ENCODE assay signal across 9 mouse cellular contexts in the genomic region with DNA sequence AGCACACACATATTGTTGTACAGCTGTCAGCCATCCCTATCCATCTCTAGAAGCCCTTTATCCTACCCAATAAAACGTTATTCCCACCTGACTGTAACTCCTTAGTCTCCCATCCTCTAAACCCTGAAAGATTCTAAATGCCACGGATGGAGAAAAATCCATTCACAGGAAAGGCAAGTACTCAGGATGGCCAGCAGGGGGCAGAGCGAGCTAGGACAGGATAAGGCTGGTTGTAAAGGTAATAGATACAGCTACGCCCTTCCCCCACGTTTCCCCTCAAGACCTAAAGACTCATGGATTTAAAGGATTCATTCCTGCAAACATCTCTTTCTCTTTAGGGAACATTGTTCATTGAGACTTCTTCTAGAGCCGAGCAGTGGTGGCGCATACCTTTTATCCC. TPM values are rescaled to one million over a fixed set of nuclear protein-coding genes. Genes with fewer than 3 reads are reported as not detected.
DNase-seq lines count a peak whose midpoint lies in the region; ATAC-seq and TF ChIP-seq lines count a peak whose summit lies in the region.
"Had no signal": no experiment of that assay in that cellular context is flagged by ENCODE, and none has a peak within 500 bp of the region (broad histone marks: within the 10 kb centered on the region; RNA-seq: fewer than 3 reads in every experiment).

No protein-coding gene starts in this region.

- H3K4me1 ChIP-seq in forebrain, embryonic 10.5 days: no peaks in the 10 kb centered on the region
- H3K4me1 ChIP-seq in forebrain, embryonic 15.5 days: no peaks in the 10 kb centered on the region
- no peaks in the 10 kb centered on the region for H3K4me1 ChIP-seq in forebrain, postnatal 0 days (ENCODE audit: insufficient read depth)

- no peak overlapping the region for H3K9ac ChIP-seq in forebrain, embryonic 15.5 days (replicated peaks)
- H3K9ac ChIP-seq in forebrain, postnatal 0 days: no peak overlapping the region

- H3K4me2 ChIP-seq in forebrain, embryonic 15.5 days (replicated peaks): no peak overlapping the region
- peak overlapping the region; percentile 26; the same call in 1 of the 2 replicates for H3K4me2 ChIP-seq in forebrain, postnatal 0 days (ENCODE audit: low read depth)

- peak overlapping the region; percentile 27; the same call in 1 of the 2 replicates for H3K4me3 ChIP-seq in forebrain, embryonic 10.5 days
- no peak overlapping the region for H3K4me3 ChIP-seq in forebrain, embryonic 15.5 days
- H3K4me3 ChIP-seq in forebrain, postnatal 0 days (ENCODE audit: low read depth, low read length): 0 out of 2 replicates have a peak overlapping the region, but pooled peaks have one; percentile 2

- no peaks in the 10 kb centered on the region for H3K36me3 ChIP-seq in forebrain, embryonic 10.5 days (replicated peaks)
- H3K36me3 ChIP-seq in forebrain, embryonic 15.5 days: no peaks in the 10 kb centered on the region
- no peaks in the 10 kb centered on the region for H3K36me3 ChIP-seq in forebrain, postnatal 0 days (ENCODE audit: insufficient read depth)

- DNase-seq in forebrain, embryonic 10.5 days (ENCODE audit: extremely low spot score, low spot score): peak; percentile 57
- DNase-seq in B cell, adult 2 months: peak; percentile 76 to 77
- DNase-seq in adrenal gland, postnatal 36 days: peak; percentile 65 to 83
- peak; percentile 68 for DNase-seq in forebrain, postnatal 0 days
- DNase-seq in large intestine, adult 2 months (ENCODE audit: low read depth, low spot score): peak; percentile 32
- DNase-seq in spleen, postnatal 10 days (ENCODE audit: low spot score in 2 of 2): peak; percentile 42 to 81

- no peaks in the 10 kb centered on the region for H3K9me3 ChIP-seq in forebrain, embryonic 10.5 days
- no peaks in the 10 kb centered on the region for H3K9me3 ChIP-seq in forebrain, embryonic 15.5 days
- H3K9me3 ChIP-seq in forebrain, postnatal 0 days (ENCODE audit: low read length): no peaks in the 10 kb centered on the region

- WGBS in forebrain, embryonic 10.5 days: 22% methylated on average over 7 of the region's 7 CpGs
- WGBS in forebrain, embryonic 15.5 days: 21% methylated on average over 7 of the region's 7 CpGs
- WGBS in forebrain, postnatal 0 days: 20% methylated on average over 7 of the region's 7 CpGs
- 29% methylated on average over 7 of the region's 7 CpGs for WGBS in large intestine, adult 2 months

- peak; percentile 85 for TF ChIP-seq CTCF in forebrain, postnatal 0 days (IDR thresholded peaks at IDR 0.05; ENCODE audit: low read depth)

- no peak overlapping the region for H3K27ac ChIP-seq in forebrain, embryonic 10.5 days
- H3K27ac ChIP-seq in forebrain, embryonic 15.5 days (replicated peaks): no peak overlapping the region
- H3K27ac ChIP-seq in forebrain, postnatal 0 days (ENCODE audit: low read depth, low read length): no peak overlapping the region
- H3K27ac ChIP-seq: macrophage had no signal

- no peak for ATAC-seq in forebrain, embryonic 15.5 days (replicated peaks)
- ATAC-seq in forebrain, postnatal 0 days: peak; percentile 59; the same call in 1 of the 2 replicates
- peak; percentile 63 for ATAC-seq in megakaryocyte-erythroid progenitor cell, adult 5-6 weeks (replicated peaks; ENCODE audit: low FRiP score, low TSS enrichment, poor library complexity, severe bottlenecking)

- peaks cover 10% of the 10 kb centered on the region; the same call in 1 of the 2 replicates for H3K27me3 ChIP-seq in forebrain, embryonic 10.5 days (ENCODE audit: poor library complexity, severe bottlenecking)
- no peaks in the 10 kb centered on the region for H3K27me3 ChIP-seq in forebrain, embryonic 15.5 days
- H3K27me3 ChIP-seq in forebrain, postnatal 0 days (ENCODE audit: insufficient read depth, low read length): no peaks in the 10 kb centered on the region

RNA-seq across cellular contexts. Expression of gene Abi3, which starts 34.0 kb away (rescaled TPM):
- 2.3 and 4.6 TPM in 2 replicates for polyA plus RNA-seq in forebrain, embryonic 10.5 days (2016; fragmentation: Nextera tagmentation; extraction: Ambion mirVana)
- 1.7 and 2.0 TPM in 2 replicates for polyA plus RNA-seq in forebrain, embryonic 15.5 days (2015; fragmentation: Nextera tagmentation; extraction: Ambion mirVana)
- total RNA-seq in adrenal gland, postnatal 36 days (2021): 10 to 100 TPM; 11.3 to 19.3 TPM
- total RNA-seq in forebrain, postnatal 0 days (2014; rRNA removed): 0.19 and 0.62 TPM in 2 replicates
- 1.4 and 1.5 TPM in 2 replicates for polyA plus RNA-seq in forebrain, postnatal 0 days (2015; fragmentation: Nextera tagmentation; extraction: Ambion mirVana)
- 37.9 and 40.6 TPM in 2 replicates for polyA plus RNA-seq in large intestine, adult 2 months (2012; rRNA removed)
- total RNA-seq in megakaryocyte-erythroid progenitor cell, adult 5-6 weeks (2014; fragmentation: Nextera tagmentation): 5.9 and 8.9 TPM in 2 replicates
- 3.4 and 5.7 TPM in 2 replicates for total RNA-seq in megakaryocyte-erythroid progenitor cell, adult 5-6 weeks (2017)

RNA-seq across cellular contexts. Expression of gene B4galnt2, which starts 38.4 kb away (rescaled TPM):
- polyA plus RNA-seq in forebrain, embryonic 10.5 days (2016; fragmentation: Nextera tagmentation; extraction: Ambion mirVana): not detected in 2 replicates
- polyA plus RNA-seq in forebrain, embryonic 15.5 days (2015; fragmentation: Nextera tagmentation; extraction: Ambion mirVana): not detected in 2 replicates
- not detected for total RNA-seq in adrenal gland, postnatal 36 days (2021)
- not detected in 2 replicates for total RNA-seq in forebrain, postnatal 0 days (2014; rRNA removed)
- polyA plus RNA-seq in forebrain, postnatal 0 days (2015; fragmentation: Nextera tagmentation; extraction: Ambion mirVana): not detected in 2 replicates
- 135 and 254 TPM in 2 replicates for polyA plus RNA-seq in large intestine, adult 2 months (2012; rRNA removed)
- total RNA-seq in megakaryocyte-erythroid progenitor cell, adult 5-6 weeks (2014; fragmentation: Nextera tagmentation): not detected in 2 replicates
- not detected in 2 replicates for total RNA-seq in megakaryocyte-erythroid progenitor cell, adult 5-6 weeks (2017)

RNA-seq across cellular contexts. Expression of gene Gngt2, which starts 39.3 kb away (rescaled TPM):
- 6.7 and 7.3 TPM in 2 replicates for polyA plus RNA-seq in forebrain, embryonic 10.5 days (2016; fragmentation: Nextera tagmentation; extraction: Ambion mirVana)
- polyA plus RNA-seq in forebrain, embryonic 15.5 days (2015; fragmentation: Nextera tagmentation; extraction: Ambion mirVana): 2.5 and 2.6 TPM in 2 replicates
- 10 to 100 TPM; 14.3 to 30.9 TPM for total RNA-seq in adrenal gland, postnatal 36 days (2021)
- total RNA-seq in forebrain, postnatal 0 days (2014; rRNA removed): 1.0 and 1.6 TPM in 2 replicates
- polyA plus RNA-seq in forebrain, postnatal 0 days (2015; fragmentation: Nextera tagmentation; extraction: Ambion mirVana): 1.9 and 2.9 TPM in 2 replicates
- polyA plus RNA-seq in large intestine, adult 2 months (2012; rRNA removed): 11.5 and 13.2 TPM in 2 replicates
- 4.4 and 5.0 TPM in 2 replicates for total RNA-seq in megakaryocyte-erythroid progenitor cell, adult 5-6 weeks (2014; fragmentation: Nextera tagmentation)
- 4.0 and 4.6 TPM in 2 replicates for total RNA-seq in megakaryocyte-erythroid progenitor cell, adult 5-6 weeks (2017)

RNA-seq across cellular contexts. Expression of gene Phospho1, which starts 52.0 kb away (rescaled TPM):
- not detected in 2 replicates for polyA plus RNA-seq in forebrain, embryonic 10.5 days (2016; fragmentation: Nextera tagmentation; extraction: Ambion mirVana)
- 0.23 TPM in 1 of 2 replicates, not detected in the other for polyA plus RNA-seq in forebrain, embryonic 15.5 days (2015; fragmentation: Nextera tagmentation; extraction: Ambion mirVana)
- 100 to 1,000 TPM; 119 to 160 TPM for total RNA-seq in adrenal gland, postnatal 36 days (2021)
- 0.90 and 2.7 TPM in 2 replicates for total RNA-seq in forebrain, postnatal 0 days (2014; rRNA removed)
- not detected in 2 replicates for polyA plus RNA-seq in forebrain, postnatal 0 days (2015; fragmentation: Nextera tagmentation; extraction: Ambion mirVana)
- 38.7 and 59.5 TPM in 2 replicates for polyA plus RNA-seq in large intestine, adult 2 months (2012; rRNA removed)
- total RNA-seq in megakaryocyte-erythroid progenitor cell, adult 5-6 weeks (2014; fragmentation: Nextera tagmentation): 5.6 and 7.5 TPM in 2 replicates
- total RNA-seq in megakaryocyte-erythroid progenitor cell, adult 5-6 weeks (2017): 0.56 and 3.2 TPM in 2 replicates

Comparison
In these comparisons a context has a peak if more than half of its experiments do, and no peak if none do; other contexts are left out.
1. RNA of gene B4galnt2, which starts 38.4 kb away (polyA plus RNA-seq): 135 to 254 TPM in large intestine, adult 2 months; not detected in forebrain, embryonic 15.5 days, not detected in forebrain, embryonic 10.5 days and not detected in forebrain, postnatal 0 days; every median in the first group is over 100 times any median in the second.
2. Peak in every context shown above with its lines, with median percentiles within 50 percentile points of each other: DNase-seq.